Mouse (Mus musculus): ENCODE results near the gene Brwd1.
"Not testable (repeated sequence)": the region's sequence is repeated elsewhere in the genome, so short reads cannot be mapped to it uniquely, and the experiment has no call there.

GRCm38 (mm10) chr16:95960689-95961088 is 121.6 kb downstream of the Brwd1 start:
- TF ChIP-seq GATA1, TAL1 (IDR thresholded peaks at IDR 0.05; ENCODE audit: low read length): not testable (repeated sequence)
